Mouse (Mus musculus): ENCODE data around the gene Kcnc3.

DNA sequence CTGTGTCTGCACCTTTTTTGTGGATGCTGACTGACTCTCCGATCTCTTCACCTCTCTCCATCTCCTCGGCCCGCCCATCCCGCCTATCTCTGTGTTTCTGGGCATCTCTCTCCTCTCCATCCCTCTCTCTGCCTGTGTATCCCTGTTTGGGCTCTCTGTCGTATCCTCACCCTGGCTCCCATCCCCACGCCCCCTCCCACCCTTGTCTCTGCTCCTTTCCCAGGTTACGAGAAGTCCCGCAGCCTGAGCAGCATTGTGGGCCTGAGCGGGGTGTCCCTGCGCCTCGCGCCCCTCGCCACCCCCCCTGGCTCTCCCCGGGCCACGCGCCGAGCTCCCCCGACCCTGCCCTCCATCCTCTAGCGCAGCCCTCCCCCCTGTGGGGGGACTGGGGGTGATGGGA is 11.2 kb downstream of the Kcnc3 start:
- TF ChIP-seq POLR2A (IDR thresholded peaks at IDR 0.05; ENCODE audit: low read depth, low read length) (no peak), CTCF (IDR thresholded peaks at IDR 0.05; ENCODE audit: borderline replicate concordance, insufficient read depth, low read length) (no peak)
